Mouse (Mus musculus) bone marrow, adult 2 months (tissue): Measurements from ENCODE around the gene Fndc3b. TPM values are rescaled to one million over a fixed set of nuclear protein-coding genes. Genes with fewer than 3 reads are reported as not detected.

Experiments used
- H3K27ac ChIP-seq: fragments of 200-500 bp; 2 replicates; pipeline ENCODE4 v1.5.1; 2012; ENCODE audit warnings: low read depth, mild to moderate bottlenecking, control low read depth, inconsistent platforms, low read length; ENCODE audit not compliant: control insufficient read depth, poor library complexity, insufficient read depth
- H3K4me1 ChIP-seq: fragments of 200-500 bp; 2 replicates; pipeline ENCODE4 v1.6.1; 2011; ENCODE audit warnings: low read length; ENCODE audit not compliant: control insufficient read depth, insufficient read depth
- H3K4me3 ChIP-seq: fragments of 200-500 bp; replicated peaks from 2 replicates; pipeline ENCODE3; 2011; ENCODE audit warnings: mild to moderate bottlenecking, low read depth, low read length, control low read depth; ENCODE audit not compliant: control insufficient read depth
- CTCF ChIP-seq: fragments of 200-500 bp; IDR thresholded peaks from 2 replicates; pipeline ENCODE4 v1.5.1; 2011; ENCODE audit warnings: low read length, control low read depth; ENCODE audit not compliant: control insufficient read depth, insufficient read depth
- POLR2A ChIP-seq: fragments of 200-500 bp; IDR thresholded peaks from 2 replicates; pipeline ENCODE4 v1.6.1; 2011; ENCODE audit warnings: low read depth, mild to moderate bottlenecking, control low read depth, low read length, borderline replicate concordance; ENCODE audit not compliant: control insufficient read depth
- WGBS: fragments of 180-500 bp; shearing (Covaris S2); methylation state at CpG from one replicate; pipeline ENCODE4 v1.1.7; 2018; 5-methylcytosine and 5-hydroxymethylcytosine counted together
- polyA plus RNA-seq: library from polyadenylated mRNA; stranded (reverse); fragments of >200 nt; gene quantifications from 2 replicates; pipeline ENCODE4 v1.2.4, GENCODE M21; 2011; ENCODE audit warnings: low replicate concordance; ENCODE audit not compliant: missing spikeins, insufficient read depth, insufficient read length

The Fndc3b gene
- polyA plus RNA-seq, 1 experiment: 4.2 TPM

DNA sequence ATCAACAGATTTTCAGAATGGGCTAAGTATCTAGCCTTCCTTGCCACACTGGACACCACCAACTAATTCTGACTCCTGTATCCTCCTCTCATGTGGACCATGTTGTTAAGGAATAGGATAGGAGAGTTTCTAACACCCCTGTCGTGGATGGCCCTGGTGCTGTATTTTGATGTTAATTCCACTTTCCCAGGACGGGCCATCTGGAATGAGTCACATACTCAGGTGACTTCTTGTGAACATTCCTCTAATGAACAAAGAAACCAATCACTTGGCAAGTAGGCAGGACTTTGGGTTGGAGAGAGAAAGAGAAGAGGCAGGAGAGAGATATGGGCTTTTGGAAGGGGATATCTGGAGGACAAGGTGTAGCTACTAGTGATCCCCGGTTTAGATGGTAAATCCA is 204.2 kb downstream of the Fndc3b start:
- H3K4me3 ChIP-seq: no peak overlapping the region
- no peak for TF ChIP-seq CTCF
- no peak for TF ChIP-seq POLR2A
- no peak overlapping the region for H3K27ac ChIP-seq
- 86% methylated on average over 3 of the region's 3 CpGs for WGBS
- no peaks in the 10 kb centered on the region for H3K4me1 ChIP-seq

DNA sequence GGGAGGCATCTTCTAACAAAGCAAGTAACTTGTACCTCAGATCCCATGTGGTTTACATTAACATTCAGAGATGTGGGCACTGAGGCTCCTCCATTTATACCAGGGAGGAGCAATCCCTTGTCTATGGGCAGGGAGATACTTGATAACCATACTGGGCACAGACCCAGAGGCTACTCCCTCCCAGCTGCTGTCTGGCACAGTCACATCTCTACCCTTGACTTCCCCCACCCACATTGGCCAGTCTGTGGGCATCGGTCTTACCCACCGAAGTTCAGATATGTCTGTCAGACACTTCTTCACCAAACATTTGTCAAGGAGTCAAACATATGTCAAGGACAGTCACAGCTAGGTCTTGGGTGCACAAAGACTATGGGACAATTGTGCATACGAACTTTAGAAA is 205.5 kb downstream of the Fndc3b start:
- no peak overlapping the region for H3K27ac ChIP-seq
- WGBS: 72% methylated on average over 3 of the region's 3 CpGs
- TF ChIP-seq CTCF (no peak), POLR2A (no peak)
- H3K4me1 ChIP-seq: no peaks in the 10 kb centered on the region
- no peak overlapping the region for H3K4me3 ChIP-seq

DNA sequence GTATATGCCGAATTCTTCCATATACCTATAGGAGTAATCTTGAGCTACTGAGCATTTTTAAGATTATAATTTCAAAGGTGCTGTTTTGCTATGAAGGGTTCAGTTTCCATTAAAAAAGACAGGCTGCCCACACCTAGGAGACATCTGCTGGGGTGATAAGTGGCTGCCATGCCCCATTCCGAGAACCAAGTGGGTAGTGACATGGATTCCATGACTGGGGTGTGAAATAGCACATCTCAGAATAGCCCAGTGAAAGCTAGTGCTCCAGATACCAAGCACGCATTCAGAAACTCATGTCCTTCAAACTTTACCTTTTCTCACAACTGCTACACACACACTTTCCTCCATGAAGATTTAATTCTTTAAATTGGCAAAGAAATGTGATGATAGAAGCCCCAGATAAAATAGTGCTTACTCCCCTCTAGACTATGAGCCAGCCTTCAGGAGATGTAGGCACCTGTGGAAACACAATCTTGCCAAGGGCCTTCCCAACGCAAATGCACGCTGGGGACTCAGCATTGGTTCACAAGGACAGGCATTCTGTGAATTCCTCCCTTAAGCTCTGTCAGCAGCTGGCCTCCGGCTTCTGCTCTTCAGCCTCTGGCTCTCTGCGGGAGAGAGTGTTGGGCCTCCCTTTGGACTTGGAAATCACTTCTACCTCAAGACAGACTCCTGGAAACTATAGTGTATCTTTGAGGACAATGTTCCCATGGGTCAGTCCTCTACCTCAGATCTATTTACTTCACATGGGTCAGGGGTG is 207.6 kb downstream of the Fndc3b start:
- TF ChIP-seq POLR2A: no peak
- no peak for TF ChIP-seq CTCF
- H3K4me1 ChIP-seq: no peaks in the 10 kb centered on the region

GRCm38 (mm10) chr3:27495296-27496073 is 215.6 kb downstream of the Fndc3b start:
- Histone ChIP-seq H3K4me3 (no peak overlapping the region), H3K27ac (no peak overlapping the region), H3K4me1 (peaks cover 1% of the 10 kb centered on the region)
- WGBS: 86% methylated on average over 14 of the region's 14 CpGs
- TF ChIP-seq POLR2A (no peak), CTCF (no peak)

More for the DNA sequence above, 207.6 kb downstream of the Fndc3b start:
- WGBS: 86% methylated on average over 7 of the region's 7 CpGs
- H3K27ac ChIP-seq: no peak overlapping the region
- H3K4me3 ChIP-seq: no peak overlapping the region

DNA sequence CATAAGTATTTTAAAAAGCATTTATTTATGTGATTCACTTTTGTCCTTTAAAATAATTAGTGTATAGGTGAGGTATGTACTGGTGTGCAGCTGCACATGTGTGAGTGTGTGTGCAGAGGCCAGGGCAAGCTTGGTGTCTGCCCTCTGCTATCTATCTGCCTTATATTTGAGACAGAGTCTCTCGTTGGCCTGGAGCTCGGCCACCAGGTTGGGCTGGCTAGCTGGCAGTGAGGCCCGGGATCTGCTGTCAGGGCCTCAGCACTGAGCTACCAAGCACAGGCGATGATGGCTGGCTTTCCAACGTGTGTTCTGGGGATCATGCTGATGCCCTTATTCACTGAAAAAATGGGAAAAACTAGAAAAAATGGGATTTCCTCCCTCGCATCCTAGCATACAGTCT is 216.4 kb downstream of the Fndc3b start:
- WGBS: 76% methylated on average over 6 of the region's 6 CpGs
- H3K4me3 ChIP-seq: no peak overlapping the region
- no peak for TF ChIP-seq POLR2A
- no peak for TF ChIP-seq CTCF
- H3K4me1 ChIP-seq: peaks cover 1% of the 10 kb centered on the region
- no peak overlapping the region for H3K27ac ChIP-seq

DNA sequence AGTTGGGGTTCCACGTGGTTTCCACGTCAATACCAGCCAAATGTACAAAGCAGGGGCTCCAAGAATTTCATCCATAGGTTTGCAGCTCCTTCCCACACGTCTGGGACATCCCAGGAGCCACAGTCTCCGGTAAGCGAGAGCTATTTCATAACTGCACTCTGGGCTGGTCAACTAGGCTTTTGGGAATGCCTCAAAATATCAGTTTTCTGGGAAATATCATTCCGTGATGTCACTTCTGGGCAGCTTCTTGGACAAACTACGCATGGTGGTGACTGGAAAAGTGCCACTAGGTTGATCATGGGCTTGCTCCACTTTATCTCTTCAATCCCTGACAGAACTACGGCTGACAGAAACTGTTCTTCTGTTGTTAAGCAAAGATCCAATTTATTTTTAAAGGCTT is 217.0 kb downstream of the Fndc3b start:
- no peak for TF ChIP-seq POLR2A
- no peak for TF ChIP-seq CTCF
- Histone ChIP-seq H3K4me3 (no peak overlapping the region), H3K27ac (no peak overlapping the region), H3K4me1 (peaks cover 1% of the 10 kb centered on the region)
- WGBS: 82% methylated on average over 8 of the region's 8 CpGs

DNA sequence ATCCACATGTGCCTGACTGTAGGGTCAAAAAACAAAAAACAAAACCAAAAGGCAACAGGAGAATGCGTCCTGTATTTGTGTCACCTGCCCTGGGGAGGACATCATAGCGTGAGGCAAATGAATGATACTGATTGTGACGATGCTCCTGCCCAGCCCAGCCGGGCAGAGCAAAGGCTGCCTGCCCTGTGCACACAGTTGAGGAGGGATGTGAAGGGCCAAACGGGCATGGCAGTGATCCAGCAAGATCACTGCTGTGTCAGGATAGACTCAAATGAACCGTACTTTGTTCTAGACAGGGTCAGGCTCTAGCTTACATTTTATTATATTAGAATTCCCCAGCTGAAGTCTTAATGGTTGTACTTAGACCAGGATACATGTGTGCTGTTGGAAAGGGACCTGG is 219.3 kb downstream of the Fndc3b start:
- TF ChIP-seq CTCF (no peak), POLR2A (no peak)
- H3K27ac ChIP-seq: no peak overlapping the region
- no peak overlapping the region for H3K4me3 ChIP-seq
- 83% methylated on average over 6 of the region's 6 CpGs for WGBS
- peaks cover 1% of the 10 kb centered on the region for H3K4me1 ChIP-seq

DNA sequence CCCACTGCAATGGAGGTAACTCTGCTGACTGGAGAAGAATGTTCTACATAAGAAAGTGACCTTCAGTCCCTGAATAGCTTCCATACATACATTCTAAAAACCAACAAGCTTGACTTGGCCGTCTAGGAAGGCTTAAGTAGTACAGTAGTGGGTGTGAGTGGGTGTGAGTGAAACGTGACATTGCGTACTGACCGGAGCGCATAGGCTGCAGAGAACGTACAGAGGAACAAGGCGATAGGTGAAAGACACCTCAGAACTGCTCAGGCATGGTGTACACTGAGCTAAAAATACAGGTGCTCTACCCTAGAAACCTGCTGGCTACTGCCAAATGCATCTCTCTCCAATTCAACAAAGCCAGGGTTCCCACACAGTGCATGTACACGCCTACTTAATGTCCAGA is 219.7 kb downstream of the Fndc3b start:
- WGBS: 89% methylated on average over 8 of the region's 8 CpGs
- no peak for TF ChIP-seq CTCF
- no peak for TF ChIP-seq POLR2A

More for the DNA sequence above, 219.7 kb downstream of the Fndc3b start:
- H3K27ac ChIP-seq: no peak overlapping the region
- peaks cover 1% of the 10 kb centered on the region for H3K4me1 ChIP-seq
- H3K4me3 ChIP-seq: no peak overlapping the region
